Mouse (Mus musculus): ENCODE measurements at regions not wholly inside any gene's neighbourhood (a gene's known extent, or its start where the extent isn't known, plus 50 kb on each side); places are given as distances from the start of the nearest gene placed in this dataset.

DNA sequence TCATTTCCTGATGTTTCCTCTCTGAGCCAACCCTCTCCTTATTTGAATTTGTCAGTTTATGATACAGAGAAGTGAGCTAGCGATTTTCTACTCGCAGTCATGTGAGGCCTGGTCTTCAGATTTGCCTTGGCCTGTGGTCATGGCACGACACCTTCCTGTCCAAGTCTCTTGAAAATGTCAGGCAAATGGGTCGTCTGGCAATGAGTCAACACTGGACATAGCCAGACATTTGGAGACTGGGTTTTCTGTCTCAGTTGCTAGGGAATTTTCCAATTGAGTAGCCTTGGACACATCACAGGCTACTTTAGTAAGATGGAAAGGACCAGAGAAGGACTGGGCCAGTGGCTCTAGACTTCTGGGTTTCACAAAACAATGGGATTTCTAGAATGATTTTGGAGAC is 171.2 kb downstream of the Enc1 start:
- Histone ChIP-seq H3K4me2 (no peak overlapping the region), H3K27ac (no peak overlapping the region), H3K4me1 (replicated peaks) (peaks cover 37% of the 10 kb centered on the region), H3K36me3 (no peaks in the 10 kb centered on the region), H3K9me3 (no peaks in the 10 kb centered on the region), H3K4me3 (no peak overlapping the region), H3K27me3 (no peaks in the 10 kb centered on the region), H3K9ac (no peak overlapping the region)
- WGBS: 79% methylated on average over 4 of the region's 4 CpGs
- no peak for ATAC-seq (ENCODE audit: low FRiP score)

DNA sequence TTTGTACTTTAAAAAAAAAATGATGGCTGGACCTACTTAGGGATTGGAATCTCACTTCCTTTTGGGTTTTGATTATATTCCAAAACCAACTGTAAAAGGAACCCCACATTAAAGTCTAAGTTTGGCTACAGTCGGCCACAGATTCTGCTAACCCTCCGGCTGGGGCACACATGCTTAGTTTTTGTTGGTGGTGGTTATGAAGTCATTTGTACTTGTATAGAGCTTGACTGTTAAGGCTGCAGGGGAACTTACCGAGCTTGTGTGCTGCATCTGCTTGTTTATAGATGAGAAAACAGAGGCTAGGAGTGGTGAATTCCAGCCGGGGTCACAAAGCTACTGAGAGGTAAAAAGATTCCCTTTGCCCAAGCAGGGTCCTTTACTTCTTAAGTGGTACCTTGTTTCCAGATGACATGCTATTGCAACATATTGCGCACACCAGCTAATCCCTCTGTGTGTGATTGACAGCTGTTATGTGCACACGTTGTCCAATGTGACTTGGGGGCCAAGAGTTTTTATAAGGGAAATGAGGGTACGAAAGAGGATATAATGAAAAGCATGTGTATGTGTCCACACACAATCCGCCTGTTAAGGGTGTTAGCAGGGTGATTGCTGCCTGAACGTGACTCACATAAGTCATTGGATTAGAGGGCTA is 169.8 kb downstream of the Enc1 start:
- 70% methylated on average over 9 of the region's 9 CpGs for WGBS
- H3K27ac ChIP-seq: peak overlapping the region; percentile 70
- no peak overlapping the region for H3K4me3 ChIP-seq
- ATAC-seq (ENCODE audit: low FRiP score): no peak
- H3K36me3 ChIP-seq: no peaks in the 10 kb centered on the region
- peaks cover 44% of the 10 kb centered on the region for H3K4me1 ChIP-seq (replicated peaks)
- H3K9ac ChIP-seq: no peak overlapping the region
- H3K9me3 ChIP-seq: no peaks in the 10 kb centered on the region
- no peak overlapping the region for H3K4me2 ChIP-seq
- no peaks in the 10 kb centered on the region for H3K27me3 ChIP-seq

DNA sequence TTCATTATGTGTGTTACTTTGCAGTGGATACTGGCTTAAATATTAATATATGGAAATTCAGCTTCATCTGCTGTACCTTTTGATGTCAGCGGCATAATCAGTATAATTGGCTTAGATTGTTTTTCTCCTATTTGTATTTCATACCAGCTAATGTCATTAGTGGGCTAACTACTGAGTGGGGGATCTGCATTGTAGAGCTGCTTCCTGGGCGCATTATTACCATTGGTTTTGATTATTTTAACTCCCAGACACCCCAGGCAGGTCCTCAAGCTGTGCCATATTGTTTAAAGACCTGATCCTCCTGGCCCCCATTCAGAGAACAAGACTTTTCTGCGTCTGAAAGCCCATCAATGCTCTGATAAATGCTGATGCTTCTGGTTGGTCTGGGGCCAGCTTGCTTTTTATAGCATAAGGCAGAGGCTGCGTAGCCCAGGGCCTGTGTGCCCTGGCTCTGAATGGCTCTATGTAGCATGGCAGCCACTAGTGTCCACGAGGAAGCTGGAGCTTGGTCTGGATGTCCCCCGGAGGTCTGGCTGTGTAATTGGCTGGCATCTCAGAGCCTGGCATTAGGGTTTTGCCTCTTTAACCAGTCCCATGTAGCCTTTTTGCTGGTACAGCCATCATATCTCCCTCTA is 169.1 kb downstream of the Enc1 start:
- WGBS: 51% methylated on average over 6 of the region's 6 CpGs
- no peaks in the 10 kb centered on the region for H3K9me3 ChIP-seq
- H3K4me2 ChIP-seq: no peak overlapping the region
- H3K9ac ChIP-seq: no peak overlapping the region
- peak; percentile 30; the same call in 1 of the 2 replicates for ATAC-seq (ENCODE audit: low FRiP score)
- peak overlapping the region; percentile 70 for H3K27ac ChIP-seq
- peaks cover 44% of the 10 kb centered on the region for H3K4me1 ChIP-seq (replicated peaks)
- H3K36me3 ChIP-seq: no peaks in the 10 kb centered on the region
- H3K4me3 ChIP-seq: no peak overlapping the region
- no peaks in the 10 kb centered on the region for H3K27me3 ChIP-seq

GRCm38 (mm10) chr13:97409291-97409780 is 168.4 kb downstream of the Enc1 start:
- Histone ChIP-seq H3K36me3 (no peaks in the 10 kb centered on the region), H3K9ac (no peak overlapping the region), H3K27ac (peak overlapping the region; percentile 58), H3K4me1 (replicated peaks) (peaks cover 44% of the 10 kb centered on the region), H3K9me3 (no peaks in the 10 kb centered on the region), H3K27me3 (no peaks in the 10 kb centered on the region), H3K4me3 (no peak overlapping the region), H3K4me2 (no peak overlapping the region)
- WGBS: 67% methylated on average over 8 of the region's 8 CpGs
- ATAC-seq (ENCODE audit: low FRiP score): no peak

DNA sequence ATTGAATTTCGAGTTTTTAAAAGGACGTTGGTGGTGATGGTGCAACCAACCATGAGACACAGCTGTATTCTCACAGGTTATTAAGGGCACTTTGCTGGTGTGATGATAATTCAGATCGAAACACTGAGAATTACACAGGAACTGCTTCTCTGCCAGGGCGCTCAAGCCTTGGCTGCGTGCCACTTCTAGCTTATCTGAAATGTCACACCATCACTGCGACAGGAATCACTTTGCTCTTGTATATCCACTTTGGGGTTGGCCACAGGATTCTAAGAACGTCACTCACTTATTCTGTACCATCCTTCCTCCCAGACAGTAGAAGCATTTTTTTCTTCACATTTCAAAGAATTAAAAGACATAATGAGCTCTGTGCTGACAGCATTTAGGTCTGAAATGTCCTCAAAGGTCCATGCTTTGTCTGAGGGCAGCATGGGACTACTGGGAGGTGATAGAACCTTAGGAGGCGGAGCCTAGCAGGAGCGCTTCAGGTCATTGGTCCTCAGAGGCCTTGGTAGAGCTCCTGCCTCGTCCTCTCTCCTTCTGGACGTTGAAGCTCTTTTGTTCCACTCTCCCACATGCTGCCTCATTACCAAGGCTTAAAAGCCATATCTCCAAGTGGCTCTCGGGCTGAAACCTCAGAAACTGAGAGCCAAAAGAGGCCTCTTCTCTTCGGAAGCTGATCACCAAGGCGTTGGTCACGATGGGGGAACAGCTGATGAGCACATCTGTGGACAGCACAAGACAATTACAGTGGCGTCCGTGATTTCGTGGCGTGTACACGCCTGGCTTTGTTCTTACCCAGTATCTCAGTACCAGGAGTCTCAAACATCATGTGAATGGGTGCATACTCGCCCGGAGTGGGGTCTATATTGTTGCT is 167.7 kb downstream of the Enc1 start:
- peaks cover 44% of the 10 kb centered on the region for H3K4me1 ChIP-seq (replicated peaks)

GRCm38 (mm10) chr13:97407773-97408172 is 166.9 kb downstream of the Enc1 start:
- ATAC-seq (ENCODE audit: low FRiP score): no peak
- H3K36me3 ChIP-seq: no peaks in the 10 kb centered on the region
- H3K27ac ChIP-seq: no peak overlapping the region
- H3K4me3 ChIP-seq: no peak overlapping the region
- H3K4me1 ChIP-seq (replicated peaks): peaks cover 44% of the 10 kb centered on the region
- H3K27me3 ChIP-seq: no peaks in the 10 kb centered on the region
- no peak overlapping the region for H3K9ac ChIP-seq
- no peak overlapping the region for H3K4me2 ChIP-seq
- WGBS: 40% methylated on average over 2 of the region's 2 CpGs
- no peaks in the 10 kb centered on the region for H3K9me3 ChIP-seq

More for the DNA sequence above, 167.7 kb downstream of the Enc1 start:
- H3K9ac ChIP-seq: no peak overlapping the region
- 69% methylated on average over 22 of the region's 22 CpGs for WGBS
- H3K27me3 ChIP-seq: no peaks in the 10 kb centered on the region
- no peaks in the 10 kb centered on the region for H3K36me3 ChIP-seq
- H3K27ac ChIP-seq: peak overlapping the region; percentile 58
- H3K4me2 ChIP-seq: no peak overlapping the region
- H3K4me3 ChIP-seq: no peak overlapping the region
- no peaks in the 10 kb centered on the region for H3K9me3 ChIP-seq
- ATAC-seq (ENCODE audit: low FRiP score): 0 out of 2 replicates have a peak, but pooled peaks have one; percentile 51

DNA sequence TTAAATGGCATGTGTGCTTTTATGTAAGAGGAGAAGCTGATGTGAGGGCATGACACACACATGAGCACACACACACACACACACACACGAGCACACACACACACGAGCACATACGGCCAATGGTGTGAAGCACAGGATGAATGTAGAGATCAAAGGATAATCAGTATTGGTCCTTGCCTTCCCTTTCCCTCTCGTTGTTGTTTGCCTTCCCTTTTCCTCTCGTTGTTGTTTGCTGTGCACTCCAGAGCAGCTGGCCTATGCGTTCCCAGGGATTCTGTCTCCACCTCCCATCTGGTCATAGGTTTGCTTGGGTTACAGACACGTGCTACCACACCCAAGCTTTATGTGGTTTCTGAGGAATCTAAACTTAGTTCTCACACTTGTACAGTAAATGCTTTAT is 165.8 kb downstream of the Enc1 start:
- no peak overlapping the region for H3K4me3 ChIP-seq
- H3K27me3 ChIP-seq: no peaks in the 10 kb centered on the region
- H3K27ac ChIP-seq: no peak overlapping the region
- H3K36me3 ChIP-seq: no peaks in the 10 kb centered on the region
- no peak overlapping the region for H3K9ac ChIP-seq
- no peaks in the 10 kb centered on the region for H3K9me3 ChIP-seq
- no peak overlapping the region for H3K4me2 ChIP-seq
- peaks cover 44% of the 10 kb centered on the region for H3K4me1 ChIP-seq (replicated peaks)
- no peak for ATAC-seq (ENCODE audit: low FRiP score)
- 42% methylated on average over 7 of the region's 7 CpGs for WGBS

GRCm38 (mm10) chr13:97402164-97402761 is 161.4 kb downstream of the Enc1 start:
- Histone ChIP-seq H3K4me3 (no peak overlapping the region), H3K4me2 (no peak overlapping the region), H3K9ac (no peak overlapping the region), H3K9me3 (no peaks in the 10 kb centered on the region), H3K27me3 (no peaks in the 10 kb centered on the region), H3K36me3 (no peaks in the 10 kb centered on the region), H3K27ac (no peak overlapping the region), H3K4me1 (replicated peaks) (peaks cover 10% of the 10 kb centered on the region)
- no peak for ATAC-seq (ENCODE audit: low FRiP score)
- WGBS: 47% methylated on average over 10 of the region's 10 CpGs

DNA sequence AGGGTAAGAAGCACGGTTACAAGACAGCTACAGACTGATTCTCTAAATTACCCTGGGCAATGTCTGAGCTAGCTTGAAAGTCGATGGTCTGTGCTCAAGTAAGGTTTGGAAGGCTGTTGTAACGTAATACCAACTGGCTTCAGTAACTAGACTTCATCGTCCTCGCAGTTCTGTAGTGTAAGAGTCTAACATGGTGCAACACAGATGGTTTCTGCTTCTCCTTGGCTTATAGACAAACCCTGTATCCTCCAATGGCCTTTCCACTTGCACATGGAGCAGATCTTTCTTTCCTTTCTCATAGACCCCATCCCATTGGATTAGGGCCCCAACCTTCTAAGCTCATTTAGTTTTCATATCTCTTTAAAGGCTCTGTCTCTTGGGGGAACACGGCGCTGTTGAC is 160.7 kb downstream of the Enc1 start:
- H3K36me3 ChIP-seq: no peaks in the 10 kb centered on the region
- no peaks in the 10 kb centered on the region for H3K9me3 ChIP-seq
- H3K27ac ChIP-seq: no peak overlapping the region
- no peak overlapping the region for H3K4me2 ChIP-seq
- H3K9ac ChIP-seq: no peak overlapping the region
- no peaks in the 10 kb centered on the region for H3K27me3 ChIP-seq
- whole genome bisulfite sequencing: 87% methylated on average over 7 of the region's 7 CpGs
- H3K4me3 ChIP-seq: no peak overlapping the region
- no peak for ATAC-seq (ENCODE audit: low FRiP score)
- peaks cover 6% of the 10 kb centered on the region for H3K4me1 ChIP-seq (replicated peaks)

GRCm38 (mm10) chr13:97398041-97398440 is 157.1 kb downstream of the Enc1 start:
- Histone ChIP-seq H3K36me3 (no peaks in the 10 kb centered on the region), H3K4me3 (no peak overlapping the region), H3K27me3 (no peaks in the 10 kb centered on the region), H3K4me1 (replicated peaks) (peaks cover 9% of the 10 kb centered on the region), H3K9me3 (no peaks in the 10 kb centered on the region), H3K4me2 (no peak overlapping the region), H3K9ac (no peak overlapping the region), H3K27ac (no peak overlapping the region)
- no peak for ATAC-seq (ENCODE audit: low FRiP score)
- 95% methylated on average over 1 of the region's 1 CpGs for WGBS

GRCm38 (mm10) chr13:97396899-97397640 is 156.2 kb downstream of the Enc1 start:
- 91% methylated on average over 3 of the region's 3 CpGs for WGBS

More at GRCm38 (mm10) chr13:97396899-97397640, 156.2 kb downstream of the Enc1 start:
- H3K27ac ChIP-seq: no peak overlapping the region
- no peaks in the 10 kb centered on the region for H3K27me3 ChIP-seq
- peaks cover 9% of the 10 kb centered on the region for H3K4me1 ChIP-seq (replicated peaks)
- no peaks in the 10 kb centered on the region for H3K9me3 ChIP-seq
- no peak overlapping the region for H3K4me3 ChIP-seq
- no peak overlapping the region for H3K4me2 ChIP-seq
- no peak for ATAC-seq (ENCODE audit: low FRiP score)
- H3K9ac ChIP-seq: no peak overlapping the region
- no peaks in the 10 kb centered on the region for H3K36me3 ChIP-seq
